Mouse (Mus musculus): ENCODE measurements around the gene Rapgef2. TPM values are rescaled to one million over a fixed set of nuclear protein-coding genes. Genes with fewer than 3 reads are reported as not detected.

Rapgef2 gene
- polyA plus RNA-seq, 2 experiments = 7.6 to 12.5 TPM

DNA sequence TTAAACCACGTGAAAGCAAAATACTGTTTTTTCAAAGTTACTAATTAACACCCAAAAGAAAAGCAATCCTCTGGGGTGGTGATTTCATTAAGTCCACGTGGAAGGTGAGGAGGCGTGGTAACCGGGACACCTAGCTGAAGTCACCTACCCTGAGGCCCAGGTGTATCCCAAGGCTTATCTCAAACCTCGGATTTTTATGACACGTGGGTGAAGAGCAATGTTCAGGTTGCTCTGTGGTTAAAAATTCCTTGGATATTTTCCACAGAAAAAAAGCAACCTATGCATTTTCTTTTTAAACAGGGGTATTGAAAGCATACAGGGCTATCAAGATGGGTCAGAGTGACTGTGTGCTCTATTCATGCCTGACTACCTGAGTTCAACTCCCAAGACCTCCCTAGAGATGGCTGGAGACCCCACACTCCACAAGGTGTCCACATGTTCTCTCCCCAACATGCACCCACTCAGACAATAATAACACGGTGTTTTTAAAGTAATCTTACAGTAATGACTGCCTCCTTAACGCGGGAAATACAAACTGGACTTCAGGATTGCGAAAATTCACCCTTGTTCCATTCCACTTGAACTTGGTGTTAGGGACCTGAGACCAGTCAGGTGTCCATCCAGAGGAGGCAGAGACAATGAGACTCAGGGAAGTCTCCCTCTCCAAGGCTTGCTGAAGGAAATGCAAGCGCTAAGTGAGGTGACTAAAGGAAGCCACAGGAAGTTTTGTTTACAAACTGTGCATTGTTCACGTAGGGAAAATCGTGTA lies 63.9 kb downstream of the Rapgef2 start:
- Histone ChIP-seq H3K9ac (ENCODE audit: low read depth, low read length, severe bottlenecking) (no peak overlapping the region), H3K9me3 (ENCODE audit: control insufficient read depth, low read length) (no peaks in the 10 kb centered on the region), H3K27ac (replicated peaks; ENCODE audit: low read depth, low read length) (no peak overlapping the region), H3K36me3 (ENCODE audit: control insufficient read depth, insufficient read depth, low read length) (no peaks in the 10 kb centered on the region), H3K4me3 (replicated peaks; ENCODE audit: low read length) (no peak overlapping the region), H3K4me2 (replicated peaks; ENCODE audit: low read depth, low read length, severe bottlenecking) (no peak overlapping the region), H3K4me1 (ENCODE audit: control insufficient read depth, insufficient read depth, low read length) (peaks cover 16% of the 10 kb centered on the region), H3K27me3 (ENCODE audit: control insufficient read depth, insufficient read depth, low read length) (no peaks in the 10 kb centered on the region)
- DNase-seq (ENCODE audit: low spot score) = no peak
- WGBS = 56% methylated on average over 13 of the region's 13 CpGs
- no peak for TF ChIP-seq POLR2A (IDR thresholded peaks at IDR 0.05; ENCODE audit: borderline replicate concordance, extremely low read depth, insufficient read depth, insufficient read length)
- ATAC-seq (ENCODE audit: low FRiP score, low read depth) = no peak; the same call in 1 of the 2 replicates

DNA sequence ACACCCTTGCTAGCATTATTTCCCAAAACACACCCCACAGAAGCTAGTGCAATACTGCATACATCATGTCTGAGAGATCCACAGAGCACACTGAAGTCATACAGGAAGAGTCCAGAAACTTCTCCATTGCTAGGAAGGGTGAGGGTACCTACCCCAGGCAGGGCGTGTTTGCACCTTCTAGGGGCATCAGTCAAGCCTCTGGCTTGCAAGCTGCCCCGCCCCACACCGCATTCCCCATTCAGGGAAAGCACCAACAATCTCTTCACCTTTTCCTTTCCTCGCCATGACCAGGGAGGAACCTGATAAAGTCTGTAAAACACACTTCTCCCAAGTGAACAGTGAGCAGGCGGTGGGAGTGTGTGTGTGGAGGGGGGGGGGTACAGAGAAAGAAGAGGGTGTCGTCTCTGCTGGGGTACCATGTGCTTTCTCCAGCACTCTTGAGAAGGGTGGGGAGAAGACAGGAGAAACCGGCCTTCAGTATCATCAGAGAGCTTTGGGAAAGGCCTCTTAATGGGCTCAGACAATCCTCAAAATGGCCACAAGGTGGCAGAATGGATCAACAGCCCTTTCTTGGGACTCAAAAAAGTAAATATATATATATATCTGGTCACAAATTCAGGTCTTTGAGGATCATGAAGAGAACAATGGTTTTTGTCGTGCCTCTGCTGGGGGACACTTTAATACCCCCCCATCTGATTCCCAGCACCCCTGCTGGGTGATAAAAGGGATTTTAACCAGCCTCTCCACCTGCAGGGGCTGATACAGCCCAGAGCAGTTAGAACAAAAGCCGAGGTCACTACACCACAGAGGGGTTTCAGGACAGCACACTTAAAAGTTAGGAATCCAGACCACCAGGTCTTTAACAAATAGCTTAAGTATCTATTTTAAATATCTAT lies 64.8 kb downstream of the Rapgef2 start:
- H3K4me2 ChIP-seq (replicated peaks; ENCODE audit: low read depth, low read length, severe bottlenecking) = no peak overlapping the region
- no peak for TF ChIP-seq POLR2A (IDR thresholded peaks at IDR 0.05; ENCODE audit: borderline replicate concordance, extremely low read depth, insufficient read depth, insufficient read length)
- H3K9ac ChIP-seq (ENCODE audit: low read depth, low read length, severe bottlenecking) = no peak overlapping the region
- H3K27ac ChIP-seq (replicated peaks; ENCODE audit: low read depth, low read length) = no peak overlapping the region
- ATAC-seq (ENCODE audit: low FRiP score, low read depth) (peak; percentile 54), DNase-seq (ENCODE audit: low spot score) (peak; percentile 83)
- no peaks in the 10 kb centered on the region for H3K36me3 ChIP-seq (ENCODE audit: control insufficient read depth, insufficient read depth, low read length)
- H3K4me3 ChIP-seq (replicated peaks; ENCODE audit: low read length) = no peak overlapping the region
- H3K4me1 ChIP-seq (ENCODE audit: control insufficient read depth, insufficient read depth, low read length) = peaks cover 16% of the 10 kb centered on the region
- no peaks in the 10 kb centered on the region for H3K9me3 ChIP-seq (ENCODE audit: control insufficient read depth, low read length)
- H3K27me3 ChIP-seq (ENCODE audit: control insufficient read depth, insufficient read depth, low read length) = no peaks in the 10 kb centered on the region
- 46% methylated on average over 9 of the region's 9 CpGs for WGBS

DNA sequence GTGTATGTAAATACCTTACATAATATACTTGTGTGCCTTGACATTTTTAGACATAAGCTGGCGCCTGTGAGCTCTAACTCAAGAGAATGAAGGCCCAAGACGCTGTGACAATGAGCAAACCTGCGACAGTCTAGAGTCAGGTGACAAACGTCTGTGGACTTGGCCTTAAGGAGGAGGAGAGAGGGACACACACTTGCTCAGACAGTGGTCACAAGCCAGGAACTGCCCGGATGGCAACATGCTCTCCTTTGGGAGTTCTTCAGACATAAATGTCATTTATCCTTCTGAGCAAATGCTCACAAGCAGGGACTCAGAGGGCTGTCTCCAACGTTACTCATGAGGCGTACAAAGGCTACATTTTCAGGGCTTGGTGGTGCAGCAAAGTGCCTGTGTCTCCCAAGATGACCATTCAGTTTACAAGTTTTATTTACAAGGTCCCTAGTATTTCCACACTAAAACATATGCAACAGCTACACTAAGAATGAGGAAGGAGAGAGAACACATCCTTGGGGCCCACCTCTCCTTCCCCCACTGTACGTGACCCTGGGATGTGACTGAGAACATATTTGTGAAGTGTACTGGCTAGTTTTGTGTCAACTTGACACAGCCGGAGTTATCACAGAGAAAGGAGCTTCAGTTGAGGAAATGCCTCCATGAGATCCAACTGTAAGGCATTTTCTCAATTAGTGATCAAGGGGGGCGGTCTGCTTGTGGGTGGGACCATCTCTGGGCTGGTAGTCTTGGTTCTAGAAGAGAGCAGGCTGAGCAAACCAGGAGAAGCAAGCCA lies 67.0 kb downstream of the Rapgef2 start:
- Histone ChIP-seq H3K9me3 (ENCODE audit: control insufficient read depth, low read length) (no peaks in the 10 kb centered on the region), H3K27me3 (ENCODE audit: control insufficient read depth, insufficient read depth, low read length) (no peaks in the 10 kb centered on the region), H3K27ac (replicated peaks; ENCODE audit: low read depth, low read length) (no peak overlapping the region), H3K9ac (ENCODE audit: low read depth, low read length, severe bottlenecking) (no peak overlapping the region), H3K4me2 (replicated peaks; ENCODE audit: low read depth, low read length, severe bottlenecking) (no peak overlapping the region), H3K36me3 (ENCODE audit: control insufficient read depth, insufficient read depth, low read length) (no peaks in the 10 kb centered on the region), H3K4me3 (replicated peaks; ENCODE audit: low read length) (no peak overlapping the region), H3K4me1 (ENCODE audit: control insufficient read depth, insufficient read depth, low read length) (peaks cover 18% of the 10 kb centered on the region)
- no peak for ATAC-seq (ENCODE audit: low FRiP score, low read depth)
- TF ChIP-seq POLR2A (IDR thresholded peaks at IDR 0.05; ENCODE audit: borderline replicate concordance, extremely low read depth, insufficient read depth, insufficient read length) = no peak
- WGBS = 64% methylated on average over 10 of the region's 10 CpGs
- no peak for DNase-seq (ENCODE audit: low spot score)

DNA sequence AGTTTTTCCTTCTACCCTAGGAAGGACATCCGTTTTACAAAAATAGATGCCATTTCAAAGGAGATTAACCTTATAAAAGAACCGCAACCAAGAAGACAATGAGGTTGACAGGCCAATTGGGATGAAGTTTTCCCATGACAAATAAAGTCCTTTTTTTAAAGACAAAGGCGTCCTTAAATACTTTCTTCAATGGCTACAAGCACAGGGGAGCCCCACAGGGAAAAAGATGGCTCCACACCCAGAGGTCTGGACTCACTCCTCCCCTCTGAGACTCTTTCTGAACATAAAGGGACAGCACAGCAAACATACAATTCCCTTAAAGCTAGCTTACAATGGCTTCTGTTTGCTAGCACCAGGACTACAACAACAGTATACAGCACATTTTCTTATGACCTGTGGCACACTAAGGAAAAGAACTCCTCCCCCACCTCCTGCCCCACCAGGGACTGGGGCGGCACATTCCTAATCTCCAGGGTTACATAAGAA lies 67.7 kb downstream of the Rapgef2 start:
- DNase-seq (ENCODE audit: low spot score) (no peak), ATAC-seq (ENCODE audit: low FRiP score, low read depth) (no peak)
- peaks cover 18% of the 10 kb centered on the region for H3K4me1 ChIP-seq (ENCODE audit: control insufficient read depth, insufficient read depth, low read length)
- H3K4me2 ChIP-seq (replicated peaks; ENCODE audit: low read depth, low read length, severe bottlenecking) = no peak overlapping the region
- TF ChIP-seq POLR2A (IDR thresholded peaks at IDR 0.05; ENCODE audit: borderline replicate concordance, extremely low read depth, insufficient read depth, insufficient read length) = no peak
- no peaks in the 10 kb centered on the region for H3K9me3 ChIP-seq (ENCODE audit: control insufficient read depth, low read length)
- 57% methylated on average over 4 of the region's 4 CpGs for WGBS
- H3K9ac ChIP-seq (ENCODE audit: low read depth, low read length, severe bottlenecking) = no peak overlapping the region; the same call in 1 of the 2 replicates
- no peak overlapping the region for H3K4me3 ChIP-seq (replicated peaks; ENCODE audit: low read length)
- H3K36me3 ChIP-seq (ENCODE audit: control insufficient read depth, insufficient read depth, low read length) = peaks cover under 1% of the 10 kb centered on the region; the same call in 1 of the 2 replicates
- no peak overlapping the region for H3K27ac ChIP-seq (replicated peaks; ENCODE audit: low read depth, low read length)
- no peaks in the 10 kb centered on the region for H3K27me3 ChIP-seq (ENCODE audit: control insufficient read depth, insufficient read depth, low read length)

Data from limb, embryonic 14.5 days (tissue).